Mouse (Mus musculus): Measurements from ENCODE around the gene Sat1. TPM values are rescaled to one million over a fixed set of nuclear protein-coding genes. Genes with fewer than 3 reads are reported as not detected.
"Not testable (repeated sequence)": the region's sequence is repeated elsewhere in the genome, so short reads cannot be mapped to it uniquely, and the experiment has no call there.

Gene Sat1
- total RNA-seq (2021): 10 to 100 TPM; 26.1 to 39.3 TPM

- intact Hi-C loops (cut with DNase I): no loop called here
- peak; percentile 90 for DNase-seq
These were observed at the start of gene Sat1 for GRCm38 (mm10) chrX:155216271-155216670. TSS of gene Sat1 (minus strand) at chrX:155216449.

GRCm38 (mm10) chrX:155262915-155263252, 46.6 kb upstream of the Sat1 start:
- no peak for DNase-seq
- intact Hi-C loops (cut with DNase I): no loop called here

- DNase-seq: peak; percentile 85
- intact Hi-C loops (cut with DNase I): no loop called here
These were observed 46.1 kb upstream of the Sat1 start, which contains the start of gene Acot9 for GRCm38 (mm10) chrX:155262235-155262914. TSS of gene Acot9 (plus strand) at chrX:155262443.

DNA sequence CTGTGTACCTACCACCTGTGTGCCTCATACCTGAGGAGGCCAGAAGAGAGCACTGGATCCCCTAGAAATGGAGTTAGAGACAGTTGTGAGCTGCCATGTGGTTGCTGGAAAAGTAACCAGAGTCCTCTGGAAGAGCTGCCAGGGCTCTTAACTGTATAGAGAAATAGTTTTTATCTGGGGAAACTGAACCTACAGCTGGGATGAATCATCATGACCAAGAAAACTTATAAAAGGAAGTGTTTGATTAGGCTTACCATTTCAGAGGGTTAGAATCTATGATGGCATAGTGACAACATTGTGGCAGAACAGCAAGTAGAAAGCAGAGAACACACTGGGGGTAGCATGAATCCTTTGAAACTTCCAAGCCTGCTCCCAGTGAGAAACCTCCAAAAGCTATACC, 40.6 kb upstream of the Sat1 start:
- intact Hi-C loops (cut with DNase I): no loop called here
- no peak for DNase-seq

DNA sequence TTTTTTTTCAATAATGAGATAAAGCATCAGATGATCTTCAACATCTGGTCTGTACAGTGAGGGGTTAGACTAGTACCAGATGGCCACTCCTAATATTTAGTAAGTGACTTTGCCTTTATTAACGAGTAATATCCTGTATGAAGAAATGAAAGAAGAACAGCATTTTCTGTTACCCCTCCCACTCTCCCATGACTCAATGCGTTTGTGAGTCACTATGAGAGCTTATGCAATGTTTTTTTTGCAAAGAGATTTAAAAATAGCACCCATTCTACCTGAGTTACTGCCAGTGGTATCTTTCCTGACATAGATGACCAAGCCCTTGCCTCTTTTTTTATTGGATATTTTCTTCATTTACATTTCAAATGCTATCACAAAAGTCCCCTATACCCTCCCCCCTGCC, 2.0 kb upstream of the Sat1 start:
- DNase-seq: no peak
- intact Hi-C loops (cut with DNase I): no loop called here

DNA sequence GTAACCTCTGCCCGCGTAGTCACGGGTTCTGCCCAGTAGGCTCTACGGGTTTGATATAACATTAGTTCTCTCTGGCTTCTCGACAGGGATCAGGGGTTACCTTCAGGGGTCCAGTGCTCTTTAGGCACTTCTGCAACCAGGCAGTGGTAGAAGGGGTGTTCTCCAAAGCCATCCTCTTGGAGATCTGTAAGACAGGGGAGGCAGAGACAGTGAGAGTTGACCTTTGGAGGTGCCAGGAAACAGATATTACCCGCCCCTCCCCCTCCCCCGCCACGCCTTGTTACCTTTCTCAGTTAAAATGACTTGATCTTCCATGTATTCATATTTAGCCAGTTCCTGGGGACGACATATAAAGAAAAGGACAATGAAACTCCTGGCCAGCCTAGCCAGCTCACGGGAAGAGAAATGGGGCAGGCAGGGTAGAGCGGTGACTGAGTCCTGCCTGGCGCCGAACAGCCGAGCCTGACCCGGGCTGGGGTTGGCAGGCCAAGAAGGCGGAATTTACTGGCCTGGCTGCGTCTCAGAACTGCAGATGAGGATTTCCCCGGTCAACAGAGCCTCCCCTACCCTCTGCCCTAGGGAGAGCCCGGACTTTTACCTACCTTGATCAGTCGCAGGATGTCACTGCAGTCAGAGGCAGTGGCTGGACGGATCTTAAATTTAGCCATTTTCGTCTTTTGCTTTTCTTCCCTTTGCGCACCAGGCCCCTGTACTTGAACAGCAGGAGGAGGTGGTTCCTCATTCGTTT, 574 bp downstream of the Sat1 start:
- intact Hi-C loops (cut with DNase I): no loop called here
- DNase-seq: peak; percentile 16

DNA sequence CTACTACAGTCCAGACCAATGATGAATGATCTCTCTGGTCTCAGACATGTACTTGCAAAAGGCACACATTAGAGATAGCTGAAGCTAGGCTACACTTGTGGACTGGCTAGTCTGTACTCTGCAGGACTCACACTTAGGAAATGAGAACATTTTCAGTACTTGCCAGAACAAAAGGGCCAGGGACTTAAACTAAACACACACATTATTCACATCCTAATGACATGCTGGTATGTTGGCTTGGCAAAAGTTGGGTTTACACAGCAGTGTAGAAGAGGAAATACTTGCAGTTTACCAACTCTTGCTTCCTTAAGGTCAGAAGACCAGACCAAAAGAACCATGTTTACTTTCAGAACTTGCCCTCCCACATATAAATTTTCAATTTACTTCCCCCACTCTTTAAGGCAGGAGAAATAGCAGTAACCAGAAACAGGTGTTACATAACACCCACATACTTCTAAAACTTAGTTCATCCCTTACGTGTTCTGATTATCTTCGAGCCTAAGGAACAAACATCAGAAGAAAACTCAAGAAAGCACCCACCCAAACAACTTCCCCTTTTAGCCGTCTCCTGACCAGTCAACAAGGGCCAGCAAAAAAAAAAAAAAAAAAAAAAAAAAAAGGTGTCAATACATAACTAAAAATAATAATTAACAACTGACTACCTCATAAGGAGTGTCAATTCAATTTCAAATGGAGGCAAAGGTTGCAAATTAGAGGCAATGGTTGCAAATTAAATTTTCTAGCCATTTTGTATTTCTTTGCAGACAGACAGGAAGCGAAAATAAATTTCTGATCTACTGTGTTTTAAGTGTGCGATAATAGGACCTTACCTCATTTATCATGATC, 1.7 kb downstream of the Sat1 start:
- no peak for DNase-seq

DNA sequence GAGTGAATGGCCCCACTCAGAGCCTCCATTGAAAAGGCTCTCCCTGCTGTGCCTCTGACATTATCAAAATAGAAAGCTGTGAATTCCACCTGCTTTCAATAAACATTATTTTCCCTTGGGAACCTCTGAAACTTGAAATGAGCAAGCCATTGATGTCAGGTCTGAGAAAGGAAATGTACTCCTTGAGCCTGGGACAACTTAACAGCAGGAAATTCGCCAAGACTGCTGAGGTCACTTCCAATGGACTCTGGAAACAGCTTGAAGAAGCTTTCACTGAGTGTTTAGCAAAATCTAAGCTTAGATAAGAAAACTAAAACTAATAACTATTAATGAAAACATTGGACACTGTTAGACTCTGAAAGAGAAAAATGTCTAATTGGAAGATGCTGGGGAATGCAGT, 7.6 kb downstream of the Sat1 start:
- DNase-seq: no peak
- intact Hi-C loops (cut with DNase I): no loop called here

More for the DNA sequence above, 1.7 kb downstream of the Sat1 start:
- intact Hi-C loops (cut with DNase I): no loop called here

DNA sequence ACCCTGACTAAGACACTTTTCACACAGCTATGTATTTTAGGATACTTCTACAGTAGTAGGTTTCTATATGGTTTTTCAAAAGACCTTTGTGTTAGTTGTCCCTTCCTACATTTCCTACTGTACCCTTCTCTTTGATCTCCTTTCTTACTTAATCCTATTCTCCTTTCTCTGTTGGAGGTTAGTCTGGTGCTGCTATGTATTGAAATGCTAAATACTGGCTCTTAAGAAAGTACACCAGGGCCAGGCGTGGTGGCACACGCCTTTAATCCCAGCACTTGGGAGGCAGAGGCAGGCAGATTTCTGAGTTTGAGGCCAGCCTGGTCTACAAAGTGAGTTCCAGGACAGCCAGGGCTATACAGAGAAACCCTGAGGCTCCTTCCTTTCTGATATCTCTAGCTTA, 10.8 kb downstream of the Sat1 start:
- intact Hi-C loops (cut with DNase I): not testable (repeated sequence)

GRCm38 (mm10) chrX:155202406-155203305, 13.6 kb downstream of the Sat1 start:
- DNase-seq: no peak

More for the DNA sequence above, 10.8 kb downstream of the Sat1 start:
- DNase-seq: not testable (repeated sequence)

GRCm38 (mm10) chrX:155201799-155202198, 14.4 kb downstream of the Sat1 start:
- intact Hi-C loops (cut with DNase I): no loop called here
- DNase-seq: no peak

More at GRCm38 (mm10) chrX:155202406-155203305, 13.6 kb downstream of the Sat1 start:
- intact Hi-C loops (cut with DNase I): no loop called here

- intact Hi-C loops (cut with DNase I): no loop called here
- DNase-seq: no peak
These were observed 21.3 kb downstream of the Sat1 start for GRCm38 (mm10) chrX:155194979-155195378.

- DNase-seq: no peak
These were observed 22.4 kb downstream of the Sat1 start for GRCm38 (mm10) chrX:155193732-155194443.

DNA sequence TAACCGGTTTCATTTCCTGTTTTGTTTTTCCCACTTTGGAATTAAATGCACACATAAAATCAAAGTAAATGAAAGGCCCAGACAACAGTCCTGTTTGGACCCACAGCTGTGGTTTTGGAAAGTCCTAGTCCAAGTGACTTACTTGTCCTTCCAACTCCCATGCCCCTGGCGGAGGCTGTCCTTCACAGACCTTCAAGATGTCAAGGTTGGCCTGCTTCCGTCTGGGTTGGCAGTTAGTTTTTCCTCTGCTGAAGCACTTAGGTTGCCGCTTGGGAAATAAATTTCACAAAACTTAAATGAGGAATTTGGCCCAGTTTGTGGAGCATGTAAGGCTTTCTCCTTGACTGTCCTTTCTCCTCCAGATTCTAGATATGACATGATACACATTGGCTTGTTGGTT, 24.3 kb downstream of the Sat1 start:
- intact Hi-C loops (cut with DNase I): no loop called here

More at GRCm38 (mm10) chrX:155193732-155194443, 22.4 kb downstream of the Sat1 start:
- intact Hi-C loops (cut with DNase I): no loop called here

GRCm38 (mm10) chrX:155177640-155178039, 38.6 kb downstream of the Sat1 start:
- intact Hi-C loops (cut with DNase I): no loop called here

More for the DNA sequence above, 24.3 kb downstream of the Sat1 start:
- no peak for DNase-seq

GRCm38 (mm10) chrX:155177230-155177629, 39.0 kb downstream of the Sat1 start:
- no peak for DNase-seq
- intact Hi-C loops (cut with DNase I): no loop called here

More at GRCm38 (mm10) chrX:155177640-155178039, 38.6 kb downstream of the Sat1 start:
- no peak for DNase-seq

- no peak for DNase-seq
- intact Hi-C loops (cut with DNase I): no loop called here
These were observed 40.7 kb downstream of the Sat1 start for GRCm38 (mm10) chrX:155175568-155175967.

DNA sequence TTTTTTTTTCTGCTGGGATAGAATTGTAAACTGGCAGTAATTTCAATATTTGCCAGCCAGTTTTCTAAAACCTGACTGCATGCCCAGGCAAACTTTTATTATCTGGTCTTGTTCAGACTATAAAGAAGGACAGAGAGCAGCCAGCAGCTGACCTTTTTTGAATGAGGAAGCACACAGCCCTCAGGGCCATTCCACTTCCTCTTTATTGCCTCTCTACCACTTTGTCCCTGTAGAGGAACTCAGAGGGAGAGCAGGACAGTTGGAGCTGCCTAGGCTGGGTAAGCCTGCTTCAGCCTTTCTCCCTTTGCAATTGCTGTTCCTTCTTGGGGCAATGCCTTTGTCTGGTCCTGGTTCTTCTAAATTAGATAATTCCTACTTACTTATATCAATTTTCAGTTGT, 43.9 kb downstream of the Sat1 start:
- intact Hi-C loops (cut with DNase I): no loop called here
- no peak for DNase-seq

- intact Hi-C loops (cut with DNase I): no loop called here
- DNase-seq: no peak
These were observed 44.5 kb downstream of the Sat1 start for GRCm38 (mm10) chrX:155171754-155172153.

Data from left cerebral cortex, postnatal 4 days (tissue).